Mouse (Mus musculus): ENCODE data around the gene Pax3. TPM values are rescaled to one million over a fixed set of nuclear protein-coding genes. Genes with fewer than 3 reads are reported as not detected.

Pax3 gene
- polyA plus RNA-seq, 1 experiment: not detected

- no peak for DNase-seq (ENCODE audit: extremely low spot score in 1 of 2, low spot score in 1 of 2)
These were observed 86.6 kb downstream of the Pax3 start for GRCm38 (mm10) chr1:78110311-78110710.

GRCm38 (mm10) chr1:78103511-78103910 lies 93.4 kb downstream of the Pax3 start:
- DNase-seq (ENCODE audit: extremely low spot score in 1 of 2, low spot score in 1 of 2): no peak

- no peak for DNase-seq (ENCODE audit: extremely low spot score in 1 of 2, low spot score in 1 of 2)
These were observed 103.3 kb downstream of the Pax3 start for GRCm38 (mm10) chr1:78093619-78094018.

- DNase-seq (ENCODE audit: extremely low spot score in 1 of 2, low spot score in 1 of 2): no peak
These were observed 108.3 kb downstream of the Pax3 start for GRCm38 (mm10) chr1:78088646-78089045.

GRCm38 (mm10) chr1:78081761-78082160 lies 115.2 kb downstream of the Pax3 start:
- no peak for DNase-seq (ENCODE audit: extremely low spot score in 1 of 2, low spot score in 1 of 2)

- DNase-seq (ENCODE audit: extremely low spot score in 1 of 2, low spot score in 1 of 2): no peak
These were observed 136.1 kb downstream of the Pax3 start for GRCm38 (mm10) chr1:78060850-78061249.

GRCm38 (mm10) chr1:78057939-78058338 lies 139.0 kb downstream of the Pax3 start:
- no peak for DNase-seq (ENCODE audit: extremely low spot score in 1 of 2, low spot score in 1 of 2)

- no peak for DNase-seq (ENCODE audit: extremely low spot score in 1 of 2, low spot score in 1 of 2)
These were observed 143.3 kb downstream of the Pax3 start for GRCm38 (mm10) chr1:78053677-78054076.

Other genes starting within 250 kb of the Pax3 start
- 11.2 and 11.5 TPM in 2 replicates for gene Sgpp2, start 113.2 kb upstream of the Pax3 start, polyA plus RNA-seq (2012; rRNA removed)

Measured in frontal cortex, adult 2 months (tissue).